In the genomic region with DNA sequence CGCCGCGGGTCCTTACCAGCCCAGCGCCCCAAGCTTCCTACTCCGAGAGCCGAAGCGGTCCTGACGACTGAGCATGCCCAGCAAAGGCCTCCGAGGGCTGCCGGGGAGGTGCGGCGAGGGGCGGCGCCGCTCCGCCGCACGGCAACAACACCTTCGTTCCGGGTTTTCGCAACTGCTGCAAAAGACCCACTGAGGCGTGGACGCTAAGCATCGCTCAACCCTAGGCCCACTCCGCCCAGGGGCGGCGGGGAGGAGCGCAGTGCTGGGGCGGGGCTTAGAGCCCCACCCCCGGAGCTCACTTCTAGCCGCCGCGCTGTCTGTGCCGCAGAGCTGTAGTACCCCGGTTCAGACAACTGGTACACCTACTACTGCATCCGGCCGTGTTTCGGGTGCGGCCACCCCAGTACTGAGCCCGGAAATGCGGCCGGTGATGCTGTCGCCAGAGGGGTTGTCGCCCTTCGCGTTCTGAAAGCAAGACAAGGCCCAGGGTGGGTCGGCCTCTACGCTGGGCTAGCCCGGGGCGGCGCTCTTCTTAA, we compare ENCODE assay signal across 8 mouse cellular contexts. TPM values are rescaled to one million over a fixed set of nuclear protein-coding genes. Genes with fewer than 3 reads are reported as not detected.
DNase-seq lines count a peak whose midpoint lies in the region; ATAC-seq and TF ChIP-seq lines count a peak whose summit lies in the region.

No protein-coding gene starts in this region.

- under 1% methylated on average over 51 of the region's 51 CpGs for WGBS in bone marrow, adult 2 months
- under 1% methylated on average over 51 of the region's 51 CpGs for WGBS in embryonic facial prominence, embryonic 15.5 days
- under 1% methylated on average over 47 of the region's 51 CpGs for WGBS in limb, embryonic 14.5 days
- under 1% methylated on average over 50 of the region's 51 CpGs for WGBS in midbrain, postnatal 0 days

- DNase-seq in 416B (ENCODE audit: low read depth): peak; percentile 98
- peak; percentile 93 for DNase-seq in heart, adult 8-10 months (ENCODE audit: low spot score)
- DNase-seq in kidney, adult 9 months: peak; percentile 97
- peak; percentile 98 for DNase-seq in limb, embryonic 14.5 days (ENCODE audit: low spot score)
- peak; percentile 98 for DNase-seq in midbrain, postnatal 0 days (ENCODE audit: low spot score)
- DNase-seq in spleen, postnatal 14 days (ENCODE audit: low spot score in 2 of 2): peak; percentile 88 to 92

- peak overlapping the region; percentile 99 for H3K27ac ChIP-seq in bone marrow, adult 2 months (ENCODE audit: control insufficient read depth, insufficient read depth, low read depth, low read length, poor library complexity)
- H3K27ac ChIP-seq in embryonic facial prominence, embryonic 15.5 days (replicated peaks): peak overlapping the region; percentile 100
- peak overlapping the region; percentile 100 for H3K27ac ChIP-seq in limb, embryonic 14.5 days (replicated peaks; ENCODE audit: low read depth, low read length)
- H3K27ac ChIP-seq in midbrain, postnatal 0 days (ENCODE audit: low read depth, low read length): peak overlapping the region; percentile 99

- peak; percentile 84 for TF ChIP-seq POLR2A in bone marrow, adult 2 months (IDR thresholded peaks at IDR 0.05; ENCODE audit: borderline replicate concordance, control insufficient read depth, low read depth, low read length)
- peak; percentile 58; the same call in 1 of the 2 replicates for TF ChIP-seq POLR2A in limb, embryonic 14.5 days (IDR thresholded peaks at IDR 0.05; ENCODE audit: borderline replicate concordance, extremely low read depth, insufficient read depth, insufficient read length)

- no peaks in the 10 kb centered on the region for H3K36me3 ChIP-seq in embryonic facial prominence, embryonic 15.5 days
- no peaks in the 10 kb centered on the region for H3K36me3 ChIP-seq in limb, embryonic 14.5 days (ENCODE audit: control insufficient read depth, insufficient read depth, low read length)
- no peaks in the 10 kb centered on the region for H3K36me3 ChIP-seq in midbrain, postnatal 0 days (ENCODE audit: insufficient read depth, low read length)

- no peaks in the 10 kb centered on the region for H3K9me3 ChIP-seq in embryonic facial prominence, embryonic 15.5 days (replicated peaks)
- no peaks in the 10 kb centered on the region for H3K9me3 ChIP-seq in limb, embryonic 14.5 days (ENCODE audit: control insufficient read depth, low read length)
- no peaks in the 10 kb centered on the region for H3K9me3 ChIP-seq in midbrain, postnatal 0 days (ENCODE audit: low read length)

- peak; percentile 97 for ATAC-seq in embryonic facial prominence, embryonic 15.5 days (ENCODE audit: insufficient number of reproducible peaks, low FRiP score, low TSS enrichment, low read depth)
- ATAC-seq in limb, embryonic 14.5 days (ENCODE audit: low FRiP score, low read depth): peak; percentile 96
- ATAC-seq in midbrain, postnatal 0 days (ENCODE audit: low FRiP score): peak; percentile 98

- no peaks in the 10 kb centered on the region for H3K27me3 ChIP-seq in embryonic facial prominence, embryonic 15.5 days
- no peaks in the 10 kb centered on the region for H3K27me3 ChIP-seq in limb, embryonic 14.5 days (ENCODE audit: control insufficient read depth, insufficient read depth, low read length)
- no peaks in the 10 kb centered on the region for H3K27me3 ChIP-seq in midbrain, postnatal 0 days (ENCODE audit: insufficient read depth, low read length)

- peak overlapping the region; percentile 59 for H3K4me2 ChIP-seq in embryonic facial prominence, embryonic 15.5 days (replicated peaks)
- H3K4me2 ChIP-seq in limb, embryonic 14.5 days (replicated peaks; ENCODE audit: low read depth, low read length, severe bottlenecking): peak overlapping the region; percentile 80
- H3K4me2 ChIP-seq in midbrain, postnatal 0 days (ENCODE audit: low read depth, low read length, poor library complexity, severe bottlenecking): peak overlapping the region; percentile 73

- peak overlapping the region; percentile 82 for H3K4me3 ChIP-seq in bone marrow, adult 2 months (replicated peaks; ENCODE audit: control insufficient read depth, low read depth, low read length)
- peak overlapping the region; percentile 97 for H3K4me3 ChIP-seq in embryonic facial prominence, embryonic 15.5 days (replicated peaks)
- peak overlapping the region; percentile 89 for H3K4me3 ChIP-seq in limb, embryonic 14.5 days (replicated peaks; ENCODE audit: low read length)
- H3K4me3 ChIP-seq in midbrain, postnatal 0 days (ENCODE audit: low read depth, low read length): peak overlapping the region; percentile 89

- H3K4me1 ChIP-seq in bone marrow, adult 2 months (ENCODE audit: control insufficient read depth, insufficient read depth, low read length): no peaks in the 10 kb centered on the region; the same call in 1 of the 2 replicates
- H3K4me1 ChIP-seq in embryonic facial prominence, embryonic 15.5 days: peaks cover 12% of the 10 kb centered on the region; the same call in 1 of the 2 replicates
- H3K4me1 ChIP-seq in limb, embryonic 14.5 days (ENCODE audit: control insufficient read depth, insufficient read depth, low read length): peaks cover 13% of the 10 kb centered on the region
- peaks cover 5% of the 10 kb centered on the region; the same call in 1 of the 2 replicates for H3K4me1 ChIP-seq in midbrain, postnatal 0 days (ENCODE audit: insufficient read depth, low read length)

- no peak for TF ChIP-seq CTCF in bone marrow, adult 2 months (IDR thresholded peaks at IDR 0.05; ENCODE audit: control insufficient read depth, insufficient read depth, low read length)
- TF ChIP-seq CTCF in midbrain, postnatal 0 days (IDR thresholded peaks at IDR 0.05): no peak; the same call in 1 of the 2 replicates

- peak overlapping the region; percentile 97 for H3K9ac ChIP-seq in embryonic facial prominence, embryonic 15.5 days
- H3K9ac ChIP-seq in limb, embryonic 14.5 days (ENCODE audit: low read depth, low read length, severe bottlenecking): peak overlapping the region; percentile 93
- H3K9ac ChIP-seq in midbrain, postnatal 0 days (replicated peaks; ENCODE audit: low read length, poor library complexity, severe bottlenecking): peak overlapping the region; percentile 94

RNA-seq across cellular contexts. Expression of gene Lnpep, which starts 0.4 kb away (rescaled TPM):
- polyA plus RNA-seq in bone marrow, adult 2 months (2011; ENCODE audit: insufficient read depth, insufficient read length, low replicate concordance, missing spikeins): 9.7 and 14.3 TPM in 2 replicates
- polyA plus RNA-seq in embryonic facial prominence, embryonic 15.5 days (2015; fragmentation: Nextera tagmentation; extraction: Ambion mirVana): 9.8 and 10.4 TPM in 2 replicates
- total RNA-seq in heart, adult 8-10 months (2022): 100 to 1,000 TPM; 158 to 181 (median 160) TPM
- 14.0 and 15.1 TPM in 2 replicates for polyA plus RNA-seq in limb, embryonic 14.5 days (2012; rRNA removed)
- 10.5 and 11.8 TPM in 2 replicates for polyA plus RNA-seq in limb, embryonic 14.5 days (2014; fragmentation: Nextera tagmentation; extraction: Ambion mirVana)
- 24.5 and 31.2 TPM in 2 replicates for total RNA-seq in midbrain, postnatal 0 days (2014; rRNA removed)
- polyA plus RNA-seq in midbrain, postnatal 0 days (2015; fragmentation: Nextera tagmentation; extraction: Ambion mirVana): 4.5 and 6.2 TPM in 2 replicates

Comparison
In these comparisons a context has a peak if more than half of its experiments do, and no peak if none do; other contexts are left out.
1. Peak in every context shown above with its lines: DNase-seq, ATAC-seq, H3K4me3 ChIP-seq and H3K27ac ChIP-seq.